Comparison of ENCODE assay signal across 9 mouse cellular contexts in genomic region chr11:116129091-116129790, GRCm38 (mm10). TPM values are rescaled to one million over a fixed set of nuclear protein-coding genes. Genes with fewer than 3 reads are reported as not detected.
DNase-seq lines count a peak whose midpoint lies in the region; ATAC-seq lines count a peak whose summit lies in the region.
"Had no signal": no experiment of that assay in that cellular context is flagged by ENCODE, and none has a peak within 500 bp of the region (broad histone marks: within the 10 kb centered on the region; RNA-seq: fewer than 3 reads in every experiment).

No protein-coding gene starts in this region.

- H3K9me3 ChIP-seq in lung, embryonic 16.5 days (ENCODE audit: control insufficient read depth, low read length), result 0 out of 2 replicates have a peak, but pooled peaks cover 2% of the 10 kb centered on the region
- H3K9me3 ChIP-seq in limb, embryonic 12.5 days, result no peaks in the 10 kb centered on the region
- no peaks in the 10 kb centered on the region for H3K9me3 ChIP-seq in neural tube, embryonic 13.5 days

- peak overlapping the region; percentile 61; the same call in 1 of the 2 replicates for H3K4me2 ChIP-seq in lung, embryonic 16.5 days (ENCODE audit: low read depth, low read length)
- H3K4me2 ChIP-seq in limb, embryonic 12.5 days, result peak overlapping the region; percentile 73; the same call in 1 of the 2 replicates
- H3K4me2 ChIP-seq in neural tube, embryonic 13.5 days, result peak overlapping the region; percentile 61

- DNase-seq in cerebellum, adult 9-11 months, result peak; percentile 26
- no peak for DNase-seq in cerebellum, postnatal 36 days
- DNase-seq in lung, postnatal 36 days, result no peak
- DNase-seq in layer of hippocampus, adult 8-10 months (ENCODE audit: low spot score in 2 of 2), result no peak
- no peak for DNase-seq in layer of hippocampus, postnatal 36 days
- DNase-seq: cerebellum, adult 11 months had no signal

- peaks cover 25% of the 10 kb centered on the region for H3K4me1 ChIP-seq in lung, embryonic 16.5 days (replicated peaks; ENCODE audit: control insufficient read depth, insufficient read depth, low read length)
- peaks cover 49% of the 10 kb centered on the region for H3K4me1 ChIP-seq in limb, embryonic 12.5 days (replicated peaks)
- H3K4me1 ChIP-seq in neural tube, embryonic 13.5 days (replicated peaks), result peaks cover 41% of the 10 kb centered on the region

- H3K27me3 ChIP-seq in lung, embryonic 16.5 days (ENCODE audit: control insufficient read depth, insufficient read depth, low read depth, low read length), result no peaks in the 10 kb centered on the region
- no peaks in the 10 kb centered on the region; the same call in none of the 2 replicates for H3K27me3 ChIP-seq in limb, embryonic 12.5 days
- H3K27me3 ChIP-seq in neural tube, embryonic 13.5 days, result no peaks in the 10 kb centered on the region

- no peak for ATAC-seq in lung, embryonic 16.5 days (ENCODE audit: low read depth)
- no peak for ATAC-seq in limb, embryonic 12.5 days (ENCODE audit: insufficient number of reproducible peaks, insufficient read depth, low FRiP score, low TSS enrichment, low read depth)
- no peak for ATAC-seq in neural tube, embryonic 13.5 days (ENCODE audit: low read depth)

- peak overlapping the region; percentile 79 for H3K9ac ChIP-seq in lung, embryonic 16.5 days (ENCODE audit: low read length)
- H3K9ac ChIP-seq in limb, embryonic 12.5 days (replicated peaks), result 0 out of 2 replicates have a peak overlapping the region, but pooled peaks have one; percentile 1
- peak overlapping the region; percentile 81; the same call in 1 of the 2 replicates for H3K9ac ChIP-seq in neural tube, embryonic 13.5 days

- peaks cover 17% of the 10 kb centered on the region for H3K36me3 ChIP-seq in lung, embryonic 16.5 days (ENCODE audit: control insufficient read depth, insufficient read depth, low read length)
- peaks cover 40% of the 10 kb centered on the region for H3K36me3 ChIP-seq in limb, embryonic 12.5 days
- peaks cover 39% of the 10 kb centered on the region for H3K36me3 ChIP-seq in neural tube, embryonic 13.5 days

- WGBS in lung, embryonic 16.5 days, result 84% methylated on average over 9 of the region's 9 CpGs
- WGBS in limb, embryonic 12.5 days, result 82% methylated on average over 9 of the region's 9 CpGs
- 73% methylated on average over 9 of the region's 9 CpGs for WGBS in neural tube, embryonic 13.5 days

- H3K27ac ChIP-seq in lung, embryonic 16.5 days (ENCODE audit: low read length), result no peak overlapping the region
- no peak overlapping the region for H3K27ac ChIP-seq in limb, embryonic 12.5 days
- peak overlapping the region; percentile 91; the same call in 1 of the 2 replicates for H3K27ac ChIP-seq in neural tube, embryonic 13.5 days (replicated peaks)

- no peak overlapping the region for H3K4me3 ChIP-seq in lung, embryonic 16.5 days (ENCODE audit: low read length)
- no peak overlapping the region for H3K4me3 ChIP-seq in limb, embryonic 12.5 days (replicated peaks)
- H3K4me3 ChIP-seq in neural tube, embryonic 13.5 days, result peak overlapping the region; percentile 50; the same call in 1 of the 2 replicates

RNA-seq across cellular contexts. Expression of gene Trim65, which starts 1.7 kb away (rescaled TPM):
- 5.1 and 6.4 TPM in 2 replicates for polyA plus RNA-seq in lung, embryonic 16.5 days (2015; fragmentation: Nextera tagmentation; extraction: Ambion mirVana)
- polyA plus RNA-seq in limb, embryonic 12.5 days (2016; fragmentation: Nextera tagmentation; extraction: Ambion mirVana), result 2.1 and 3.0 TPM in 2 replicates
- 2.7 and 3.7 TPM in 2 replicates for polyA plus RNA-seq in neural tube, embryonic 13.5 days (2015; fragmentation: Nextera tagmentation; extraction: Ambion mirVana)
- total RNA-seq in layer of hippocampus, adult 8-10 months (2022), result 1 to 10 TPM; 7.2 to 10.0 (median 7.9) TPM
- 1 to 10 TPM; 7.1 to 8.0 TPM for total RNA-seq in layer of hippocampus, postnatal 36 days (2021)

RNA-seq across cellular contexts. Expression of gene Trim47, which starts 2.2 kb away (rescaled TPM):
- polyA plus RNA-seq in lung, embryonic 16.5 days (2015; fragmentation: Nextera tagmentation; extraction: Ambion mirVana), result 20.4 and 24.8 TPM in 2 replicates
- polyA plus RNA-seq in limb, embryonic 12.5 days (2016; fragmentation: Nextera tagmentation; extraction: Ambion mirVana), result 6.0 and 7.9 TPM in 2 replicates
- 4.3 and 5.5 TPM in 2 replicates for polyA plus RNA-seq in neural tube, embryonic 13.5 days (2015; fragmentation: Nextera tagmentation; extraction: Ambion mirVana)
- 10 to 100 TPM in 1 of 4 experiments, 1 to 10 TPM in 3; 5.0 to 13.0 (median 8.2) TPM for total RNA-seq in layer of hippocampus, adult 8-10 months (2022)
- total RNA-seq in layer of hippocampus, postnatal 36 days (2021), result 1 to 10 TPM; 4.4 to 4.6 TPM

RNA-seq across cellular contexts. Expression of gene Mrpl38, which starts 9.4 kb away (rescaled TPM):
- polyA plus RNA-seq in lung, embryonic 16.5 days (2015; fragmentation: Nextera tagmentation; extraction: Ambion mirVana), result 79.3 and 80.6 TPM in 2 replicates
- polyA plus RNA-seq in limb, embryonic 12.5 days (2016; fragmentation: Nextera tagmentation; extraction: Ambion mirVana), result 86.9 and 90.8 TPM in 2 replicates
- 69.1 and 78.3 TPM in 2 replicates for polyA plus RNA-seq in neural tube, embryonic 13.5 days (2015; fragmentation: Nextera tagmentation; extraction: Ambion mirVana)
- total RNA-seq in layer of hippocampus, adult 8-10 months (2022), result 10 to 100 TPM; 56.1 to 66.6 (median 62.8) TPM
- 10 to 100 TPM; 55.1 to 58.2 TPM for total RNA-seq in layer of hippocampus, postnatal 36 days (2021)

RNA-seq across cellular contexts. Expression of gene Fbf1, which starts 38.7 kb away (rescaled TPM):
- polyA plus RNA-seq in lung, embryonic 16.5 days (2015; fragmentation: Nextera tagmentation; extraction: Ambion mirVana), result 36.1 and 37.3 TPM in 2 replicates
- 54.0 and 60.3 TPM in 2 replicates for polyA plus RNA-seq in limb, embryonic 12.5 days (2016; fragmentation: Nextera tagmentation; extraction: Ambion mirVana)
- polyA plus RNA-seq in neural tube, embryonic 13.5 days (2015; fragmentation: Nextera tagmentation; extraction: Ambion mirVana), result 52.5 and 58.5 TPM in 2 replicates
- total RNA-seq in layer of hippocampus, adult 8-10 months (2022), result 100 to 1,000 TPM in 1 of 4 experiments, 10 to 100 TPM in 3; 73.7 to 111 (median 92.3) TPM
- 10 to 100 TPM; 80.9 to 95.6 TPM for total RNA-seq in layer of hippocampus, postnatal 36 days (2021)

RNA-seq across cellular contexts. Expression of gene Wbp2, which starts 42.4 kb away (rescaled TPM):
- 95.4 and 98.9 TPM in 2 replicates for polyA plus RNA-seq in lung, embryonic 16.5 days (2015; fragmentation: Nextera tagmentation; extraction: Ambion mirVana)
- polyA plus RNA-seq in limb, embryonic 12.5 days (2016; fragmentation: Nextera tagmentation; extraction: Ambion mirVana), result 33.2 and 36.6 TPM in 2 replicates
- polyA plus RNA-seq in neural tube, embryonic 13.5 days (2015; fragmentation: Nextera tagmentation; extraction: Ambion mirVana), result 136 and 153 TPM in 2 replicates
- total RNA-seq in layer of hippocampus, adult 8-10 months (2022), result 100 to 1,000 TPM; 387 to 440 (median 429) TPM
- total RNA-seq in layer of hippocampus, postnatal 36 days (2021), result 100 to 1,000 TPM; 402 to 404 TPM

Comparison
In these comparisons a context has a peak if more than half of its experiments do, and no peak if none do; other contexts are left out.
1. H3K9ac ChIP-seq: peak in every context shown above with its lines; median percentile 81 in neural tube, embryonic 13.5 days; 79 in lung, embryonic 16.5 days; 1 in limb, embryonic 12.5 days.